Mouse (Mus musculus): Measurements from ENCODE around the gene Slc9a9.

Slc9a9 gene

DNA sequence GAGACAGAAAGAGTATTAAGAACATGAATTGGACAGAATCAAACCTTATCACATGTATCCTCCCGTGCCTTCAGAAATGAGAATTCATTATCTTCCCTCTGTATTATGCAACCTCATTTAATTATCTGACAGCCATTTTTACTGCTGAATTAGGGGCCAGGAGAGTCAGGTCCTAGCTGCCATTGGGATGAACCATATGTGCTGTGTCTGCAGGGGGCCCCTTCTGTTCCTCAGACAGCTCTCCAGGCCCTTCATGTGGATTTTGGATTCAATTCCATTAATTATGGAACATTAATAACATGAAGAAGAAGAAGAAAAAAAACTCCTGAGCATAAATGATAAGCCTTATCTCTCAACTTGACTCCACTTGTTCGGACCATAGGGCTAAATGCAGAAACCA lies 559.4 kb downstream of the Slc9a9 start:
- peak; percentile 60 for DNase-seq

DNA sequence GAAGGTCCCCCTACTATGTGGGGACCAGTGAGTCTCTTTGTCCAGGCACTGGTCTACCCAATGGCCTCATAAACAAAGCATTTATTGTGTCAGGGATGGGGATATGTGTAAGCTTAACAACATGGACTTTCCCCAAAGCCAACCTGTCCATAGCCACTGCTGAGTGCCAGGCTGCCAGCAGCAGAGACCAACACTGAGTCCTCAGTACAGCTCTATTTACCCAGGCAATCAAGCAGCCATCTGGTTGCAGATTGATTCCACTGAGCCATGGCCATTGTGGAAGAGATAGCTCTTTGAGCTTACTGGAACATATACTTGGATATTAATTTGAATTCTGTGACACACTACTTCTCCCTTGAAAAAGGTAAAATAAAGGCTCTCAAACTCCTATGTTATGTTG lies 570.2 kb downstream of the Slc9a9 start:
- DNase-seq = no peak

DNA sequence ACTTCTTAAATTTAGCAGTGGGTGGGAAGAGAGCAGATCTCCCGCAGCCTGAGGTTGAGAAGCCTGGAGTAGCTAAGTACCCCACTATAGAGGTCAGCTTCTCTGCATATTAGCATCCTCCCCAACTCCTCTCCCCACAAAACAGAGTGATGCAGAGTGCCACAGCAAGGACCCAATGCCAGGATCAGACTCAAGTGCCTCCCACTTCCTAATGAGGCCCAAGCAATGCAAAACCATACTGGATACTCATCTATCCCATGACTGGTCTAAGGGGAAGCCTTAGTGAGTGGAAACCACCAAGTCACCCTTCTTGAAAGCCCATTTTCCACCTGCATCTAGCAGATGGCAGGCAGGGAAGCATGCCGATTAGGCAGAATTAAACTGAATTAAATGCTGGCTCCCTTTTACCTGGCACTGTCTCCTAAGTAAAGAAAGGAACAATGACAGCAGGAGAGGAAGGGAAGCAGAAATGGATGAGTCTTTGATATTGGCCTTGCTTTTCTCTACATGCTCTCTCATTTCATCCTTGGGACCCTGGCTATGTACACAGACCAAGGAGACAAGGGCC lies 573.0 kb downstream of the Slc9a9 start:
- peak; percentile 20 for DNase-seq

DNA sequence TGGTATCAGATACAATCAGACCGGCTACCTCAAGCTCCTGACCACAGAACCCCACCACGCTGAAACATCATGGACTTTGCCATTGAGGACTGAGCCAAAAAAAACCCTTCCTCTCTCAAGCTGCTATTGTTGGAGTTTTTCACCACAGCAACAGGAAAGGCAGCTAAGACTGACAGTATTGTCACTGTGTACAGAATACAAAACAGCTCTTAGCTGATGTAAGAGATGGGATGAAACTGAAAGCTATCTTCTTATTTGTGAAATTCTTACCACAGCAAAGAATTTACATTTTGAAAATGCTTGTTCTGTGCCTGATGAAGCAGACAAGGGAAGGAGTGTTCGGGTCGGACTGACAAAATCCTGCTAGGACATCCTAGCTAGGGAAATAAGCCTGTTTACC lies 584.5 kb downstream of the Slc9a9 start:
- DNase-seq = no peak

DNA sequence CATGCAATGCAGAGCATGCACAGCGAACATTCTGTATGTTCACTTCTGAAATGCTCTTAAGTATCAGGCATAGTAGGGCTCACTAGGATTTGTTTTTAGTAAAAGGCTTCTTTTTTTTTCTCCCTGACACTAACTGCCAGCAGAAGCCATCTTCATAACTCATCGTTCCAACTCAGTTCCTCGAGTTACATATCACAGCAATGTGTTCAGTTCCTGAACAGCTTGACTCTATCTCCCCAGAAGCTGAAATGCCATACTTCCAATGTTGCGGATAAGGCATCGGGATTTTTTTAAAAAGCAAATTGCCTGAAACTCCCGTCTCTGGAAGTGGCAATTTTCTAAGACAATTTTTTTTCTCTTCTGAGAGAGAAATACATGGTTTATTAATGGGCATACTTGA lies 586.1 kb downstream of the Slc9a9 start:
- no peak for DNase-seq

DNA sequence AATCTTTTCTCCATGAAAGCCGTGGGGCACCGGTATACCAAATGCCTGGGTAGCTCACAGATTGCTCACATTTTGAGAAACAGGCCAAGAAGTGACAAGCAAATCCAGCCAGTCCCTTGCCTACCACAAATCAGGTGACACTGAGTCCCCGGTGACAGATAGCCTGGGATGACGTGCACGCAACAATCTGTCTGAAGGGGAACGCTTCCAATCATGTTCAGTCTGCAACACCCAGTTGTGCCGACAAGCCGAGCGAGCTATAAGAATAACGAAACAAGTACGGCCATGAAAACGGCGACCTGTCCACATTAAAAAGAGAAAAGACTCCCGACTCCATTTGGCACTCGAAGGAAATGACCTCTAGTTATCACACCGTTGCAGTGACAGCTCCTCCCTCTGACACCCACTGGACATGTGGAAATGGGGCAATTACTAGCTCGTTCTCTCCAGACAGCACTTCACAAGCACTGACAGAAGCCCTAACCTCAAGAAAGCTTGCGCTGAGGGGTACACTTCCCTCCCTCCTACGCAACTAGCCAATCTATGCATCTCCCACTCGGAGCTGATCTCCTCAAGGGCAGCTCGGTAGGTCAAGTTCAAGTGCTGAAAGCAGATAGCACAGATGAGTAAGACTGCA lies 587.1 kb downstream of the Slc9a9 start:
- no peak for DNase-seq

DNA sequence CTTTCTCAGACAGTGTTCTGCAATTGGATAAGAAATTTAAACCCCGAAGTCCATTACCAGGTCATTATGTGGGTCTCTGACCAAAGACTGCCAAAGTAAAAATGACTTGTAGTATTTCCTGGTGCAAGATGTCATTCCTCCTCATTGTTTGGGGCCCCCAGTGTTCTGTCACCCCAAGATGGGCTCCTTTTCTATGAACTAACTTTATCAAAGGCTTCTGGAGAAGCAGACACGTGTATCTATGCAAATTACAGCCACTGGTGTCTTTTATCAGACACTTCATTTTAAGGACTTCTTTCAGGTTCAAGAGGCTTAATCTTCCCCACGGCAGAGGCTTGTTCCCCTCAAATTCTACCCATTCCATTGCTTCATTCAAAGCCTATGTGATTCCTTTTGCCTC lies 593.1 kb downstream of the Slc9a9 start:
- no peak for DNase-seq

DNA sequence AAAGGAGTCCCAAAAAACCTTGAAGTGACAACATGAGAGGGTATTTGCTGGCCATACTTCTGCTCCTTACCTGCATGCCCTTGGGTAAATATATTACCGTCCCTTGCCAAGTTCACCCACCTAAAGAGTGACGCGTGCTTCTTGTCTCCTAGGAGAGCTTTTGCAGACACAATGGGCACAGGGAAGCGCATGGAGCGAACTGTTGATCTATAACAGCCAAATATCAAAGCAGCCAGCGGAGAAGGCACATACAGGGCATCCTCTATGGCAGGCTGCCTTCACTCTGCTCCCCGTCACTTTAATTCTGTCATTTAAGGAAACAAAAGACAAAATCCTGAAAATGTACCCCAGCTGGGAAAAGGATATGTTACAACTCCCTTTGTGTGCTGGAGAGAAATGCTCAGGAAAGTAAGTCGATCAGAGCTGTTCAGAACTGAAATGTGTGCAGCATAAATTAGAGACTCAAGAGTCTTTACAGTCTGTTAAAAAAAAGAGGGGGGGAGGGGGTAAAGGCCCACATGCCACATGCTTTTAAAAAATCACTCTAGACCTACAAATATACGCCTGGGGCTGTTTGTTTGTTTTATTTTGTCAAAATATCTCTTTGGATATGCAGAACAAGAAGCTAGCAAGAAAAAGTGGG lies 594.3 kb downstream of the Slc9a9 start:
- no peak for DNase-seq

DNA sequence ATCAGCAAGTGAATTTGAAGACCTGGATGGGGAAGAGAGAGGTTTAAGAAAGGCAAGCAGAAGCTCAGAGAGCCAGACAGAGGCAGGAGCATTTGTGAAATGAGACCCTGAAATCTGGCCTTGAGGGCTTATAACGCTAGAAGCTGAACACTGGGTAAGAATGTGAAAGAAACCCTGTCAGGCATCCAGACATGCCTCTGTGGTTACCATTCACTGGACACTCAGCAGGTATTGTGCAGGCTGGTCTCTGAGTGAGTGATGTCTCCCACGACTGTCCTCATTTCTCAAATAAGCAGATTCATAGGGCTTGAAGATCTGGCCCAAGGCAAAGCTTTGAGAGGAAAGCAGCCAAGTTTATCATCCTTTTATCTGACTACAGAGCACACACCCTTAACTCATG lies 596.5 kb downstream of the Slc9a9 start:
- no peak for DNase-seq

DNA sequence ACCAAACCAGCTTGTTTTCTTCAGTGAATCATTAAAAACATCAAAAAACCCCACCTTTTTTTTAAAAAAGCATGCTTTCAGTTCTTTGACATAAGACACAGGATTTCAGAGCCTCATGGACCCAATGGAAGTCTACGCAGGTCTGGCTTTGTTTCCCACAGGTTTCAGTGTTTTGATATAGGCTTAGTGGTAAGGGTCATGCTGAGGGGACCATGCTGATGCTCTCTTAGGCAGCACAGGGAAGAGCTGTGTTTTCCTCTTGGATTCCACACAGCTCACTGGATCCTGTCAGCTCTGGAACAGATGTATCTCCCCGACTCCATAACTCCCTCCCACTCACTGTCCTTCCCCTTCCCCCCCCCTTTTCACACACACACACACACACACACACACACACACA lies 597.2 kb downstream of the Slc9a9 start:
- no peak for DNase-seq

DNA sequence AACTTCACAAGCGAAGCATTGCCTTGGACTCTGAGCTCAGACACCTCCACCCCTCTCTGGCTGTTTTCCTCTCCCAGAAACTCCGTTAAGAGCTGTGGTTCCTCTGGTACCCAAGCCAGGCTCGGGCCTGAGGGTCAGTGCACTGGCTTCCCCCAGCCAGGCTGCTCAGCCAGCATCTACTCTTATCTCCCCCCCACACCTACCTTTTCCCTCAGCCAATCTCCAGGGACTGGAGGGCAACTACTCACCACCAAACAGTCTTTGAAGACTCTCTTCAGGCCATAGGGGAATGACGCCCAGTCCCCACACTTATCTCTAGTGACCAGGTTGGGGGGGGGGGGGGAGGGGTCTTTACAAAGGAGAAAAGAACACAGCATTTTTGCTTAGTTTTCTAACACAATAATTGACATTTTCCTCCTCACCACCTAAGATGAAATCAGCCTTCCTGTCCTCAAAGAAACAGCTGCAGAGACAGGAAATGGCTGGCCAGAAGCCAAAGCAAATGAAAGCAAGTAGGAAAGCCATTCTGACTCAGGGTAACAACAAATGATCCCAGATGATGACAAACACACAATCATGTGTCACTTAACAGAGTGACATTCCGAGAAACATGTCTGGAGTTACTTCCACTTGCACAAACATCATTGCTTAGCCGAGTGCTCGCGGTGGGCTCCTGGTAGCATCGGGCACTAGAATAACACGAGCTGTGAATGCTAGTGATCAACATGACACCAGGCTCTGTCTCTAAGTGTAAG lies 610.1 kb downstream of the Slc9a9 start:
- no peak for DNase-seq
